ENCODE assay signal across 33 mouse cellular contexts in the genomic region with DNA sequence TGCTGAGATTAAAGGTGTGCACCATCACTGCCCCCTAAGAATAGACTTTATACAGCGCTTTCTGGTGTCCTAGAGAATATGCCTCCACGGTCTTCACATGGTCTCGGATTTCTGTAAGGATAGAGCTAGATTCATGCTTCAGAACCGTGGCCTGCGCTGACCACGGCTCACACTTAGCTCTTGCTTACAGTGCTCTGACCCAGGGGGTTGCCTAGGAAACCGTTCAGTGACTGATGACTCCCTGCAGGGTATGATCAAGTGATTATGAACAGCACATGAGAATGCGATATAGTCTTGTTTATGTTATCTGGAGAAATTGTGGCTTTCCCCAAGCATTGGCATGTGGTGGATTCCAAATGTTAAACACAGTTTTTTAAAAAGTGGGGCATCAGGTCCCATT.
DNase-seq lines count a peak whose midpoint lies in the region; ATAC-seq lines count a peak whose summit lies in the region.
"Had no signal": no experiment of that assay in that cellular context is flagged by ENCODE, and none has a peak within 500 bp of the region (broad histone marks: within the 10 kb centered on the region; RNA-seq: fewer than 3 reads in every experiment).

No protein-coding gene starts in this region.

- H3K9ac ChIP-seq in hindbrain, embryonic 11.5 days (ENCODE audit: low read depth, low read length): no peak overlapping the region
- no peak overlapping the region for H3K9ac ChIP-seq in liver, embryonic 11.5 days (ENCODE audit: low read depth, low read length)
- H3K9ac ChIP-seq in liver, embryonic 12.5 days: no peak overlapping the region
- no peak overlapping the region for H3K9ac ChIP-seq in neural tube, embryonic 11.5 days (ENCODE audit: low read length)
- H3K9ac ChIP-seq in neural tube, embryonic 15.5 days (replicated peaks): no peak overlapping the region
- no peak overlapping the region for H3K9ac ChIP-seq in hindbrain, embryonic 14.5 days
- H3K9ac ChIP-seq: embryonic facial prominence, embryonic 13.5 days; forebrain, postnatal 0 days; heart, embryonic 12.5 days; limb, embryonic 15.5 days; liver, embryonic 15.5 days; lung, embryonic 15.5 days; midbrain, embryonic 15.5 days had no signal

- WGBS in hindbrain, embryonic 11.5 days: 54% methylated on average over 8 of the region's 8 CpGs
- 54% methylated on average over 8 of the region's 8 CpGs for WGBS in hindbrain, embryonic 10.5 days
- WGBS in liver, embryonic 11.5 days: 64% methylated on average over 8 of the region's 8 CpGs
- WGBS in liver, embryonic 12.5 days (ENCODE audit: insufficient replicate concordance): 74% methylated on average over 8 of the region's 8 CpGs
- WGBS in neural tube, embryonic 11.5 days: 59% methylated on average over 8 of the region's 8 CpGs
- 43% methylated on average over 8 of the region's 8 CpGs for WGBS in neural tube, embryonic 15.5 days
- 45% methylated on average over 8 of the region's 8 CpGs for WGBS in hindbrain, embryonic 14.5 days

- H3K9me3 ChIP-seq in hindbrain, embryonic 11.5 days (ENCODE audit: control insufficient read depth, low read length): no peaks in the 10 kb centered on the region
- no peaks in the 10 kb centered on the region for H3K9me3 ChIP-seq in hindbrain, embryonic 10.5 days
- H3K9me3 ChIP-seq in liver, embryonic 11.5 days (ENCODE audit: control insufficient read depth, low read length): no peaks in the 10 kb centered on the region
- no peaks in the 10 kb centered on the region for H3K9me3 ChIP-seq in liver, embryonic 12.5 days (replicated peaks)
- no peaks in the 10 kb centered on the region for H3K9me3 ChIP-seq in neural tube, embryonic 11.5 days (ENCODE audit: control insufficient read depth, low read length)
- no peaks in the 10 kb centered on the region for H3K9me3 ChIP-seq in neural tube, embryonic 15.5 days (replicated peaks)
- H3K9me3 ChIP-seq in hindbrain, embryonic 14.5 days (ENCODE audit: control insufficient read depth, low read length): no peaks in the 10 kb centered on the region
- H3K9me3 ChIP-seq: embryonic facial prominence, embryonic 13.5 days; heart, embryonic 12.5 days; limb, embryonic 10.5 days; limb, embryonic 15.5 days; liver, embryonic 15.5 days; lung, embryonic 15.5 days; midbrain, embryonic 15.5 days had no signal

- H3K27ac ChIP-seq in hindbrain, embryonic 11.5 days (ENCODE audit: low read depth, low read length): no peak overlapping the region
- H3K27ac ChIP-seq in hindbrain, embryonic 10.5 days: no peak overlapping the region
- H3K27ac ChIP-seq in liver, embryonic 11.5 days (ENCODE audit: low read depth, low read length): no peak overlapping the region
- no peak overlapping the region for H3K27ac ChIP-seq in liver, embryonic 12.5 days
- no peak overlapping the region for H3K27ac ChIP-seq in neural tube, embryonic 11.5 days (ENCODE audit: low read depth, low read length)
- H3K27ac ChIP-seq in neural tube, embryonic 15.5 days (replicated peaks): no peak overlapping the region
- H3K27ac ChIP-seq in hindbrain, embryonic 14.5 days: 0 out of 2 replicates have a peak overlapping the region, but pooled peaks have one; percentile 7
- H3K27ac ChIP-seq: embryonic facial prominence, embryonic 13.5 days; heart, adult 2 months; limb, embryonic 10.5 days; limb, embryonic 15.5 days; liver, embryonic 15.5 days; lung, embryonic 15.5 days; midbrain, embryonic 15.5 days; stomach, postnatal 0 days had no signal

- H3K27me3 ChIP-seq in hindbrain, embryonic 11.5 days (ENCODE audit: control insufficient read depth, insufficient read depth, low read length): no peaks in the 10 kb centered on the region
- H3K27me3 ChIP-seq in hindbrain, embryonic 10.5 days (ENCODE audit: insufficient read depth, poor library complexity, severe bottlenecking): no peaks in the 10 kb centered on the region
- H3K27me3 ChIP-seq in liver, embryonic 11.5 days (replicated peaks; ENCODE audit: control insufficient read depth, insufficient read depth, low read length): no peaks in the 10 kb centered on the region
- H3K27me3 ChIP-seq in liver, embryonic 12.5 days (replicated peaks): no peaks in the 10 kb centered on the region
- no peaks in the 10 kb centered on the region for H3K27me3 ChIP-seq in neural tube, embryonic 11.5 days (ENCODE audit: control insufficient read depth, insufficient read depth, low read length)
- no peaks in the 10 kb centered on the region for H3K27me3 ChIP-seq in neural tube, embryonic 15.5 days (replicated peaks)
- no peaks in the 10 kb centered on the region for H3K27me3 ChIP-seq in hindbrain, embryonic 14.5 days (ENCODE audit: control insufficient read depth, insufficient read depth, low read length)
- H3K27me3 ChIP-seq: embryonic facial prominence, embryonic 13.5 days; heart, embryonic 12.5 days; limb, embryonic 15.5 days; liver, embryonic 15.5 days; lung, embryonic 15.5 days; midbrain, embryonic 15.5 days had no signal

- no peak for DNase-seq in hindbrain, embryonic 11.5 days (ENCODE audit: low spot score)
- DNase-seq in hindbrain, embryonic 10.5 days (ENCODE audit: low spot score): no peak
- DNase-seq in liver, embryonic 11.5 days (ENCODE audit: low spot score): no peak
- DNase-seq in neural tube, embryonic 11.5 days (ENCODE audit: low spot score): peak; percentile 21
- no peak for DNase-seq in hindbrain, embryonic 14.5 days (ENCODE audit: low spot score)
- DNase-seq in spleen, adult 18-20 months: no peak
- DNase-seq: adrenal gland, adult 8-10 months; B cell, adult 2 months; cerebellum, adult 11 months; cerebellum, adult 9-10 months; cerebellum, postnatal 36 days; embryo, embryonic 11 days; forebrain, postnatal 0 days; heart, adult 2 months; heart, postnatal 4 days; kidney, adult 8-10 months; kidney, postnatal 10 days; layer of hippocampus, adult 9-11 months; right cerebral cortex, postnatal 25 days; thymus, adult 18-20 months; thymus, postnatal 25 days had no signal

- no peak overlapping the region for H3K4me2 ChIP-seq in hindbrain, embryonic 11.5 days (replicated peaks; ENCODE audit: low read depth, low read length)
- H3K4me2 ChIP-seq in liver, embryonic 11.5 days: no peak overlapping the region
- H3K4me2 ChIP-seq in liver, embryonic 12.5 days: no peak overlapping the region
- no peak overlapping the region for H3K4me2 ChIP-seq in neural tube, embryonic 11.5 days (ENCODE audit: low read depth)
- no peak overlapping the region for H3K4me2 ChIP-seq in neural tube, embryonic 15.5 days
- no peak overlapping the region for H3K4me2 ChIP-seq in hindbrain, embryonic 14.5 days (replicated peaks)
- H3K4me2 ChIP-seq: embryonic facial prominence, embryonic 13.5 days; heart, embryonic 12.5 days; limb, embryonic 15.5 days; liver, embryonic 15.5 days; lung, embryonic 15.5 days; midbrain, embryonic 15.5 days had no signal

- H3K36me3 ChIP-seq in hindbrain, embryonic 11.5 days (ENCODE audit: control insufficient read depth, insufficient read depth, low read length): no peaks in the 10 kb centered on the region
- H3K36me3 ChIP-seq in hindbrain, embryonic 10.5 days: 0 out of 2 replicates have a peak, but pooled peaks cover 4% of the 10 kb centered on the region
- H3K36me3 ChIP-seq in liver, embryonic 11.5 days (ENCODE audit: control insufficient read depth, insufficient read depth, low read length): no peaks in the 10 kb centered on the region
- H3K36me3 ChIP-seq in liver, embryonic 12.5 days: no peaks in the 10 kb centered on the region
- H3K36me3 ChIP-seq in neural tube, embryonic 11.5 days (ENCODE audit: control insufficient read depth, insufficient read depth, low read length): no peaks in the 10 kb centered on the region
- H3K36me3 ChIP-seq in neural tube, embryonic 15.5 days: no peaks in the 10 kb centered on the region
- H3K36me3 ChIP-seq in hindbrain, embryonic 14.5 days (replicated peaks; ENCODE audit: control insufficient read depth, insufficient read depth): no peaks in the 10 kb centered on the region
- H3K36me3 ChIP-seq: heart, embryonic 12.5 days; limb, embryonic 15.5 days; liver, embryonic 15.5 days; lung, embryonic 15.5 days; midbrain, embryonic 15.5 days had no signal

- H3K4me3 ChIP-seq in hindbrain, embryonic 11.5 days (ENCODE audit: low read depth, low read length): no peak overlapping the region
- H3K4me3 ChIP-seq in hindbrain, embryonic 10.5 days: no peak overlapping the region
- no peak overlapping the region for H3K4me3 ChIP-seq in liver, embryonic 11.5 days (ENCODE audit: low read depth, low read length)
- H3K4me3 ChIP-seq in liver, embryonic 12.5 days: no peak overlapping the region
- no peak overlapping the region for H3K4me3 ChIP-seq in neural tube, embryonic 11.5 days (ENCODE audit: low read depth, low read length)
- no peak overlapping the region for H3K4me3 ChIP-seq in neural tube, embryonic 15.5 days (replicated peaks)
- H3K4me3 ChIP-seq in hindbrain, embryonic 14.5 days (replicated peaks; ENCODE audit: low read length): no peak overlapping the region
- H3K4me3 ChIP-seq: embryonic facial prominence, embryonic 13.5 days; heart, adult 2 months; heart, embryonic 12.5 days; limb, embryonic 10.5 days; limb, embryonic 15.5 days; liver, embryonic 15.5 days; lung, embryonic 15.5 days; midbrain, embryonic 15.5 days; myocyte had no signal

- H3K4me1 ChIP-seq in hindbrain, embryonic 11.5 days (replicated peaks; ENCODE audit: control insufficient read depth, insufficient read depth, low read length): no peaks in the 10 kb centered on the region
- peaks cover 47% of the 10 kb centered on the region for H3K4me1 ChIP-seq in hindbrain, embryonic 10.5 days (replicated peaks)
- peaks cover 26% of the 10 kb centered on the region for H3K4me1 ChIP-seq in liver, embryonic 11.5 days (replicated peaks; ENCODE audit: control insufficient read depth, insufficient read depth, low read length)
- peaks cover 46% of the 10 kb centered on the region for H3K4me1 ChIP-seq in liver, embryonic 12.5 days
- H3K4me1 ChIP-seq in neural tube, embryonic 11.5 days (ENCODE audit: control insufficient read depth, insufficient read depth, low read length): 0 out of 2 replicates have a peak, but pooled peaks cover 3% of the 10 kb centered on the region
- H3K4me1 ChIP-seq in neural tube, embryonic 15.5 days: peaks cover 23% of the 10 kb centered on the region
- H3K4me1 ChIP-seq in hindbrain, embryonic 14.5 days (replicated peaks; ENCODE audit: control insufficient read depth, insufficient read depth, low read length): peaks cover 17% of the 10 kb centered on the region

- 0 out of 2 replicates have a peak, but pooled peaks have one; percentile 49 for ATAC-seq in hindbrain, embryonic 11.5 days (ENCODE audit: low FRiP score)
- ATAC-seq in liver, embryonic 11.5 days (replicated peaks; ENCODE audit: low FRiP score): peak; percentile 20; the same call in 1 of the 2 replicates
- ATAC-seq in liver, embryonic 12.5 days: no peak
- ATAC-seq in neural tube, embryonic 11.5 days (ENCODE audit: insufficient read depth, low FRiP score, low TSS enrichment): no peak
- no peak for ATAC-seq in neural tube, embryonic 15.5 days (ENCODE audit: low FRiP score)
- ATAC-seq in hindbrain, embryonic 14.5 days (ENCODE audit: low FRiP score): no peak
- ATAC-seq: forebrain, postnatal 0 days; inflammation-experienced regulatory T-cells, adult 6 months; midbrain, embryonic 15.5 days had no signal

Comparison
In these comparisons a context has a peak if more than half of its experiments do, and no peak if none do; other contexts are left out.
1. ATAC-seq: peak in hindbrain, embryonic 11.5 days (single experiment) and liver, embryonic 11.5 days (single experiment); none in liver, embryonic 12.5 days (single experiment), neural tube, embryonic 11.5 days (single experiment), neural tube, embryonic 15.5 days (single experiment) and hindbrain, embryonic 14.5 days (single experiment).